Mouse (Mus musculus): ENCODE results near the gene Cpped1. TPM values are rescaled to one million over a fixed set of nuclear protein-coding genes. Genes with fewer than 3 reads are reported as not detected.

Cpped1 gene
- 48.2 TPM for polyA plus RNA-seq (2014; fragmentation: Illumina TruSeq; extraction: RNeasy Lipid Tissue Mini Kit (QIAGEN cat#74804); ENCODE audit: low read depth, low replicate concordance)

DNA sequence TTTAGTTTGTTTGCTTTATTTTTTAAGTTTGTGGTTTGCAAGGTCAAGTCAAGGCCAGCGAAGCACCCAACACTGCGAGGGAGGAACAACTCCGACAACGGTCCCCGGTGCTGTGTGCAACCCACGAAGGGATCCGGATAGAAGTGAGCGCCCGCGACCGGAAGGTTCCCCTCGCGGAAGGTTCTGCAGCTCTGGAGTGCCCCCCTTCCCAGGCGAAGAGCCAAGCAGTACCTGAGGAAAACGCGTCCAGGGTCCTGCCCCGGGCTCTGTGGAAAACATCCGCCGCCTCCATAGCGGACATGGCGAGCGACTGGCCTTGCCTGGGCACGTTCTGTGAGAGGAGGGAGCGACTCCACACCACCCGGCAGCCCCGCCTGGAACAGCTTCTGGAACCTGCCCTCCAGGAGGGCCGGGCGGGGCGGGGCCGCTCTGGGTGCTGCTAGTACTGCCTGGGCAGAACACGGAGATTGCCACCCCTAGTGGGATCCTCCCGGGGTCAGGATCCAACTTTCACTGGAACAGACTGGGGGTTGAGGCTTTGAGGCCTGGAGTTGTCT, at the start of gene Cpped1:
Gene Cpped1 (minus strand): TSS at position 411 of the 557 bp plus-strand sequence.

Other genes with a start within 250 kb of the Cpped1 start
- not detected for gene Shisa9, start 74.7 kb upstream of the Cpped1 start, polyA plus RNA-seq (2014; fragmentation: Illumina TruSeq; extraction: RNeasy Lipid Tissue Mini Kit (QIAGEN cat#74804); ENCODE audit: low read depth, low replicate concordance)

Measured in heart, adult 10 weeks (tissue).